Mouse (Mus musculus): Measurements from ENCODE around the gene Cabp2.

The Cabp2 gene

DNA sequence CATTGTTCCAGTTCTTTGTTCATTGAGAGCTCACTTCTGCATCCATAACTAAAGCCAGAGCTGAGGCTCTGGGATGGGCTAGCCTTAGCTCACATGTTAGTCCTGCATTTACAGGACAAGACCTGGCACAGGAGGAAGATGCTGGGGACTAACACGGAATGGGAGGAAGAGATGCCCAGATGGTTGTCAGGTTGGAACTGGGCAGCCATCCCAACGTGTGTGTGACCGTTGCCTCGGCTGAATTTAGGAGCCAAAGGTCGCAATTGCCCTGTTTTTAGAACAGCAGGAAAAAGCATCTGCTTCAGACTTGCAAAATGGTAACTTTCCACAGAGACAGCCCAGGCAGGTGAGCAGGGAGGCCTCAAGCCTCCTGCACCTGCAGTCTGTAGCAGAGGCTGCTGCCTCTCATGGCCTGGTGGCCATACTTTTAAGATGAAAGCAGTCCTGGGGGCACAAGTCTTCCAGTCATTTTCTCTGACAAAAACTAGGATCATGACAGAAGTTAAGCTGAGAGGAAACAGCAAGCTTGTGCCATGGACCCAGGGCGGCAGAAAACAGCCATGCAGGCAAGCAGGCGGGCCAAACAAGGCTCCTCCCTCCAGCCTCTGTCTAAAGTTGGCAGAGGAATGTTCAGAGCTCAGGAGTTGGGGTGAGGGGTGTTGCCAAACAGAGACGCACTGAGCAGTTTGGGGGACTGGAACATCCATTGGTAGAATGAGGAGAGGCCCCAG, 26.0 kb upstream of the Cabp2 start:
- no peak for TF ChIP-seq GATA4 (IDR thresholded peaks at IDR 0.05; ENCODE audit: insufficient replicate concordance, low read length)

GRCm38 (mm10) chr19:4055947-4056693, 25.3 kb upstream of the Cabp2 start:
- TF ChIP-seq GATA4 (IDR thresholded peaks at IDR 0.05; ENCODE audit: insufficient replicate concordance, low read length): no peak

- no peak for TF ChIP-seq GATA4 (IDR thresholded peaks at IDR 0.05; ENCODE audit: insufficient replicate concordance, low read length)
Measured at GRCm38 (mm10) chr19:4056727-4057126, 24.7 kb upstream of the Cabp2 start.

DNA sequence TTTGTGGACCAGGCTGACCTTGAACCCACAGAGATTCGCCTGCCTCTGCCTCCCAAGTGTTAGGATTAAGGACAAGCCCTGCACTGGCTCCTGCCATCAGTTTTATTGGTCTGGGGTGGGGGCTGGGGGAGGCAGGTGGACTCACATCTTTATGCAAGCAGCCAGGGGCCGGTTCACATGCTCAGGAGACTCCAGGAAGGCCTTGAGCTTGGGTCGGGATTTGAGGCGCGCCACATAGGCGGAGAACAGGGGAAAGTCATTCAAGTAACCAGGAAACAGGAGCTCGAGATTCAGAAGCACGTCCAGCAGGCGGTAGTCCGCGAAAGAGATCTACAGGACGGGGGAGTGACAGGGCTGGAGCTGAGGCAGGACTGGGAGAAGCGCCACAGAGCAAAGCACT, 24.0 kb upstream of the Cabp2 start:
- TF ChIP-seq GATA4 (IDR thresholded peaks at IDR 0.05; ENCODE audit: insufficient replicate concordance, low read length): no peak

DNA sequence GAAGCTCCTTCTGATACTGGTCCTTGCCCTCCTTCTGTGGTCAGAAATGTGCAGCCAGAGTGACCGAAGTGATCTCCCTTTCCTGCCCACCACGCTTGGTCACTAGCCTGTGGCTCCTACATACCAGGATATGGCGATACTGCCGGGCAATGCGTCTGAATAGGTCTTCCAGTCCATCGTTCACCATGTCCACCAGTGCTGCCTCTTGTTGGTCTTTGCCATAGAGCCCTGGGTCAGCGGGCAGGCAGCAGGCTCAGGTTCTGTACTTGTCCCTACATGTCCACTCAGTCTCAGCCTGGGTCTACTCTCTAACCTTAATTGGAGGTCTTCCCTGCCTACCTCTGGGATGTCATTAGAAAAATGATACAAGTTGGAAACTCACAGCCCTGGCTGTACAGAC, 23.4 kb upstream of the Cabp2 start:
- TF ChIP-seq GATA4 (IDR thresholded peaks at IDR 0.05; ENCODE audit: insufficient replicate concordance, low read length): no peak

GRCm38 (mm10) chr19:4058581-4058980, 22.8 kb upstream of the Cabp2 start:
- TF ChIP-seq GATA4 (IDR thresholded peaks at IDR 0.05; ENCODE audit: insufficient replicate concordance, low read length): no peak

GRCm38 (mm10) chr19:4059069-4059740, 22.2 kb upstream of the Cabp2 start, which contains the start of gene Gstp3:
Gene Gstp3, minus strand, starts transcription at chr19:4059569.
- TF ChIP-seq GATA4 (IDR thresholded peaks at IDR 0.05; ENCODE audit: insufficient replicate concordance, low read length): no peak

GRCm38 (mm10) chr19:4060899-4061465, 20.4 kb upstream of the Cabp2 start:
- TF ChIP-seq GATA4 (IDR thresholded peaks at IDR 0.05; ENCODE audit: insufficient replicate concordance, low read length): peak; percentile 59; the same call in 1 of the 2 replicates

- no peak for TF ChIP-seq GATA4 (IDR thresholded peaks at IDR 0.05; ENCODE audit: insufficient replicate concordance, low read length)
Measured at GRCm38 (mm10) chr19:4066280-4066679, 15.1 kb upstream of the Cabp2 start.

DNA sequence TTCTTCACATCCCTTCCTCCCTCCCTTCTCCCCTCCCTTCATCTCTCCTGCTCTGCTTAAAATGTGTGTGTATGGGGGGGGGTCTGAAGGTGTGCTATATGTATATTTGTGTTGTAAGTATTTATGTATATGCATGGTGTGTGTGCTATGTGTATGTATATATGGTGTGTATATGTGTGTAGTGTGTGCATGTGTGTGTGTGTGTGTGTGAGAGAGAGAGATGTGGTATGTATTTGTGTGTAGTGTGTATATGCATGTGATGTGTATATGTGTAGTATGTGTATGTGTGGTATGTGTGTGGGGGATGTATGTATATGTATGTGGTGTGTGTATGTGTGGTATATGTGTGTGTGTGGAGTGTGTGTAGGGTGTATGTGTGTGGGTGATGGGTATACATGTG, 14.5 kb upstream of the Cabp2 start:
- TF ChIP-seq GATA4 (IDR thresholded peaks at IDR 0.05; ENCODE audit: insufficient replicate concordance, low read length): no peak

- TF ChIP-seq GATA4 (IDR thresholded peaks at IDR 0.05; ENCODE audit: insufficient replicate concordance, low read length): no peak
Measured at GRCm38 (mm10) chr19:4068717-4069410, 12.5 kb upstream of the Cabp2 start.

DNA sequence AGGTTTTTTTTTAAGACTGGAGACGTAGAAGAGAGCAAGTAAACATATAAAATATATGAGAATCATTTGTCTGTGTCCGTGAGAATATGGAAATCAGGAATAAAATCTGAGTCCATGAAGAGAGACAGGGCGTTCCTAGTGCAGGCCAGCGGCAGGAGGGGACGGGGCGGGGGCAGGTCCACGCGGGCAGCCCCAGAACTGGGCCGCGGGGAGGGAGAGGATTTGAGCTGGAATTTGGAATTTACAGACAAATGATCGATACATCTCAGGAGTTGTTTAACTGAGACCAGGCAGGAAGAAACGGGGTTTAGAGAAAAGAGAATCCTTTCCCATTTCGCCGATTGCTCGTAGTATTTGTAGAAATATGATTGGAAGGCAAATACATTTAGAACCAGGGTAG, 11.1 kb upstream of the Cabp2 start:
- TF ChIP-seq GATA4 (IDR thresholded peaks at IDR 0.05; ENCODE audit: insufficient replicate concordance, low read length): no peak

- no peak for TF ChIP-seq GATA4 (IDR thresholded peaks at IDR 0.05; ENCODE audit: insufficient replicate concordance, low read length)
Measured at GRCm38 (mm10) chr19:4070756-4071155, 10.6 kb upstream of the Cabp2 start.

- no peak for TF ChIP-seq GATA4 (IDR thresholded peaks at IDR 0.05; ENCODE audit: insufficient replicate concordance, low read length)
Measured at GRCm38 (mm10) chr19:4071406-4071805, 10.0 kb upstream of the Cabp2 start.

All from liver, adult (tissue).